Mouse (Mus musculus) layer of hippocampus, postnatal 14 days (tissue): ENCODE data around the gene Olfr807. TPM values are rescaled to one million over a fixed set of nuclear protein-coding genes. Genes with fewer than 3 reads are reported as not detected.

Experiments used
- DNase-seq, 2 experiments: peaks; one replicate each; pipeline ENCODE4 v3.0.0; 2021 to 2022; ENCODE audit warnings: low spot score in 2 of 2, mixed read lengths in 1 of 2
- long read RNA-seq, 2 experiments: library from polyadenylated mRNA; stranded (forward); transcript quantifications; one replicate each; pipeline ENCODE4 v2.0.0; 2021
- microRNA-seq, 2 experiments: library from miRNA; unstranded; fragments of <30 nt; microRNA quantifications; one replicate each; pipeline ENCODE4 v1.2.0; 2021
- total RNA-seq, 2 experiments: library from RNA; stranded (reverse); gene quantifications; 2 replicates each; pipeline ENCODE4 v1.2.3; 2021

Gene Olfr807
- not detected for total RNA-seq
- long read RNA-seq, experiment 1, result 0 reads
- long read RNA-seq, experiment 2, result 0 reads

GRCm38 (mm10) chr10:129757693-129758092 lies at the start of gene Olfr807:
Olfr807 (minus strand) TSS chr10:129757793.
- DNase-seq, result no peak

GRCm38 (mm10) chr10:129804296-129804695 lies 46.7 kb upstream of the Olfr807 start, which contains the start of gene Olfr811:
Olfr811 (minus strand) TSS chr10:129804396.
- no peak for DNase-seq

GRCm38 (mm10) chr10:129794817-129795216 lies 37.2 kb upstream of the Olfr807 start, which contains the start of gene Olfr810:
Olfr810 (minus strand) TSS chr10:129794917.
- no peak for DNase-seq

GRCm38 (mm10) chr10:129778123-129778522 lies 20.5 kb upstream of the Olfr807 start:
- DNase-seq, result no peak

GRCm38 (mm10) chr10:129774338-129774737 lies 16.7 kb upstream of the Olfr807 start, which contains the start of gene Olfr809:
Olfr809 (plus strand) TSS chr10:129774638.
- DNase-seq, result no peak

GRCm38 (mm10) chr10:129765182-129765581 lies 7.6 kb upstream of the Olfr807 start, which contains the start of gene Olfr808:
Olfr808 (plus strand) TSS chr10:129765482.
- no peak for DNase-seq

- no peak for DNase-seq
Measured at GRCm38 (mm10) chr10:129741821-129742220, 15.8 kb downstream of the Olfr807 start, which contains the start of gene Olfr806. Olfr806 (minus strand) TSS chr10:129741921.

GRCm38 (mm10) chr10:129729275-129729674 lies 28.3 kb downstream of the Olfr807 start, which contains the start of gene Olfr805:
Olfr805 (minus strand) TSS chr10:129729375.
- no peak for DNase-seq

Small RNAs within 50 kb of the gene (microRNA-seq; reads per million reads assigned to microRNA genes)
- 0 reads per million in 2 experiments for gene Gm24485

Other genes with a start within 250 kb of the Olfr807 start
- gene Olfr791, start 236.0 kb downstream of the Olfr807 start, total RNA-seq, result not detected
- not detected for gene Olfr792, start 218.6 kb downstream of the Olfr807 start, total RNA-seq
- not detected for gene Olfr794, start 190.1 kb downstream of the Olfr807 start, total RNA-seq
- not detected for gene Olfr796, start 145.2 kb downstream of the Olfr807 start, total RNA-seq
- gene Olfr798, start 129.9 kb downstream of the Olfr807 start, total RNA-seq, result not detected
- gene Olfr799, start 120.3 kb downstream of the Olfr807 start, total RNA-seq, result not detected
- gene Olfr800, start 100.1 kb downstream of the Olfr807 start, total RNA-seq, result not detected
- not detected for gene Olfr801, start 83.9 kb downstream of the Olfr807 start, total RNA-seq
- under 1 TPM; 0.10 to 0.18 TPM for gene Olfr802, start 69.6 kb downstream of the Olfr807 start, total RNA-seq
- not detected for gene Olfr803, start 63.5 kb downstream of the Olfr807 start, total RNA-seq
- not detected for gene Olfr804, start 54.6 kb downstream of the Olfr807 start, total RNA-seq
- gene Olfr805, start 28.4 kb downstream of the Olfr807 start, total RNA-seq, result not detected
- gene Olfr806, start 15.9 kb downstream of the Olfr807 start, total RNA-seq, result not detected
- not detected for gene Olfr808, start 7.7 kb upstream of the Olfr807 start, total RNA-seq
- not detected for gene Olfr809, start 16.8 kb upstream of the Olfr807 start, total RNA-seq
- not detected for gene Olfr810, start 37.1 kb upstream of the Olfr807 start, total RNA-seq
- gene Olfr811, start 46.6 kb upstream of the Olfr807 start, total RNA-seq, result not detected
- not detected for gene Olfr812, start 88.3 kb upstream of the Olfr807 start, total RNA-seq
- gene Olfr813, start 97.6 kb upstream of the Olfr807 start, total RNA-seq, result not detected
- gene Olfr814, start 122.1 kb upstream of the Olfr807 start, total RNA-seq, result not detected
- not detected for gene Olfr815, start 148.1 kb upstream of the Olfr807 start, total RNA-seq
- not detected for gene Olfr816, start 157.8 kb upstream of the Olfr807 start, total RNA-seq
- gene Olfr818, start 191.3 kb upstream of the Olfr807 start, total RNA-seq, result not detected
- gene Olfr819, start 209.5 kb upstream of the Olfr807 start, total RNA-seq, result not detected
- not detected for gene Olfr247, start 218.3 kb upstream of the Olfr807 start, total RNA-seq
- not detected for gene Gm10310, start 227.3 kb upstream of the Olfr807 start, total RNA-seq